Mouse (Mus musculus): ENCODE measurements at regions not wholly inside any gene's neighbourhood (a gene's known extent, or its start where the extent isn't known, plus 50 kb on each side); places are given as distances from the start of the nearest gene placed in this dataset.

DNA sequence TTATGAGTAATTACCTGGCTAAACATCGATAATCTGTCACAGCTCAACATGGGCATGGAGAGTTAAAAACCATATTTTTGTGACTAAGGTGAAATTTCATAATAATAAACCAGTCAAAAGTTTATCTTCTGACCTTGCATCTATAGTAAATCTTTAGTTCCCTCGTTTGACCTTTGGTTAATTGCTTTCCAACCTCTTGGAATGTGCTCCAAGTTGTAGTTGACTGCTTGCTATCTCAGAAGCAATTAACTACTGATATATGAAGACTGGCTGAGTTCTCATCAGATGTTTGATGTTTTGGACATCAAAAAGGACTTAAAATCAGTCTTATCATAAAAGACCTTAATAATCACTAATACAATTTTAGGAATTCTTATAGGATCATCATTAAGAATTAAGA, 895.8 kb upstream of the Tmprss15 start:
- 78% methylated on average over 2 of the region's 2 CpGs for WGBS

DNA sequence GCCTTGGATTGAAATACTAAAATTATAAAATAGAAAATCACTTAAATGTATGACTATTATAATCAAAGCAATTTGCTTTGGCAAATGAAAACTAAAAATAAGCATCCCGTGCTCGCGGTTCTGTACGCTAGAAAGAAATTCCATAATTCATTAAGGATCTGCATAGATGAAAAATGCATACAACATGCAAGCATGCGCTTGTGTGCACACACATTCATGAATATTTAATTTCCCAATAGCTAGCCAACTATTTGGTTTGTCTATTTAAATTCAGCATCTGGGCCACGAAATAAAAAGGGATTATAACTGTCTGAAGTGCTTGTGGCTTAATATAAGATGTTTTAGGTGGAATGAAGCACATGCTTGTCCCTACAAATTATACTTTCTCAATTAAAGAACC, 881.2 kb upstream of the Tmprss15 start:
- Histone ChIP-seq H3K4me2 (no peak overlapping the region), H3K27ac (no peak overlapping the region), H3K9me3 (no peaks in the 10 kb centered on the region), H3K9ac (no peak overlapping the region), H3K27me3 (no peaks in the 10 kb centered on the region), H3K36me3 (no peaks in the 10 kb centered on the region), H3K4me1 (replicated peaks) (no peaks in the 10 kb centered on the region), H3K4me3 (no peak overlapping the region)
- no peak for ATAC-seq (ENCODE audit: low FRiP score)
- 57% methylated on average over 6 of the region's 6 CpGs for WGBS

More for the DNA sequence above, 895.8 kb upstream of the Tmprss15 start:
- ATAC-seq (ENCODE audit: low FRiP score) = no peak
- Histone ChIP-seq H3K9me3 (no peaks in the 10 kb centered on the region), H3K9ac (no peak overlapping the region), H3K4me3 (no peak overlapping the region), H3K27me3 (no peaks in the 10 kb centered on the region), H3K36me3 (no peaks in the 10 kb centered on the region), H3K4me1 (replicated peaks) (no peaks in the 10 kb centered on the region), H3K27ac (no peak overlapping the region), H3K4me2 (no peak overlapping the region)

DNA sequence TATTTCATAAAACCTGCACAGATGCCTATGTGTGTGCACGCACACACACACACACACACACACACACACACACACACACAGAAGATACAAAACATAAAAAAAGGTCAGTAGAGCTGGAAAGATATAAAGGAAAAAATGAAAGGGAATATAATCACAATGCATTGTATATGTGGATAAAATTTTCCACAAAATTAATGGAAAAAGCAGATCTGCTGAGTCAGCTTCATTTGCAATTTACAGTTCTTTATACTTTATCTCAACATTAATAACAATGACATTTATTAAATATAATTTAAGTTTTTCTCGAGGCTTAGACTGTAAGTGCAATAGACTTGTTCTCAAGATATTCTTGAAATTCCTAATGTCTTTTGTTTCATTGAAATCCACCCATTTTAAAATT, 846.1 kb upstream of the Tmprss15 start:
- 74% methylated on average over 2 of the region's 2 CpGs for WGBS

DNA sequence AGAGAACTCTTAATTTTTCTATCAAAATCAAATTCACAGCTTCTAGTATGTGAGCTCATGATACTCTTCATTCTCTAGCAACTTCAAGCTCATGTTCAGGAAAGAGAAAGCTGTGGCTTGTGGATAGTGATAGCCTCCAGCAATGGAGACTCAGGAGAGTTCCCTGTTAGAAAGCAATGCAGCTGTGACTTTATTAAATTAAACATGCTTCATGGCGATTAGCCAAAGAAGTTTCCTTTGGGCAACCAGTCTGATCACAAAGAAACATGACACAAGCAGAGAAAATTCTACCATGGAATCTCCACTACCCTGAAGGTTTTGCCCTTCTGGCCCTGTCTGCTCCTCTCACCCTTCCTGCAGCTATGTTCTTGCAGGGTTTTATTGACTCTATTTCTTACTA, 816.2 kb upstream of the Tmprss15 start:
- no peaks in the 10 kb centered on the region for H3K9me3 ChIP-seq
- no peaks in the 10 kb centered on the region for H3K27me3 ChIP-seq
- ATAC-seq (ENCODE audit: low FRiP score) = no peak
- H3K4me1 ChIP-seq (replicated peaks) = no peaks in the 10 kb centered on the region
- H3K4me2 ChIP-seq = no peak overlapping the region
- 58% methylated on average over 1 of the region's 1 CpGs for WGBS
- H3K36me3 ChIP-seq = no peaks in the 10 kb centered on the region
- H3K4me3 ChIP-seq = no peak overlapping the region
- no peak overlapping the region for H3K27ac ChIP-seq
- no peak overlapping the region for H3K9ac ChIP-seq

More for the DNA sequence above, 846.1 kb upstream of the Tmprss15 start:
- Histone ChIP-seq H3K4me1 (replicated peaks) (no peaks in the 10 kb centered on the region), H3K27me3 (no peaks in the 10 kb centered on the region), H3K4me3 (no peak overlapping the region), H3K9me3 (no peaks in the 10 kb centered on the region), H3K36me3 (no peaks in the 10 kb centered on the region), H3K27ac (no peak overlapping the region), H3K4me2 (no peak overlapping the region), H3K9ac (no peak overlapping the region)
- ATAC-seq (ENCODE audit: low FRiP score) = no peak

DNA sequence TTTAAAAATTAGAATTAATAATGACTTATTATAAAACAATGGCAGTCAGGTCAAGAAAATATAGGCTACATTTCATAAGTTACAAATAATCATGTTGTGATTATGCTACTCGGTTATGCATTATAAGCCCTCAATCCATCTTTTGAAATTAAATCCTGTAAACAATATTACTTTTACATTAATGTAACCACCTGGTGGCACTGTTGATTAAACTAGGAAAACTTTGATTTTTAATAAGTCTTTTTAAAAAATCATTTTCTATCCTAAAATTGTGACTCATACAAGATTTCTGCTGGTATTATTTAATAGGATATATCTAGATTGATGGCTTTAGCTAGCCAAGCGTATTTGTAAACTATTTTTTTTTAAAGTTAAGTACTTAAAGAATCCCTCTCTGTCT, 810.6 kb upstream of the Tmprss15 start:
- Histone ChIP-seq H3K27ac (no peak overlapping the region), H3K9ac (no peak overlapping the region), H3K36me3 (no peaks in the 10 kb centered on the region), H3K4me2 (no peak overlapping the region), H3K27me3 (no peaks in the 10 kb centered on the region), H3K4me3 (no peak overlapping the region), H3K9me3 (no peaks in the 10 kb centered on the region), H3K4me1 (replicated peaks) (no peaks in the 10 kb centered on the region)
- 78% methylated on average over 2 of the region's 2 CpGs for WGBS
- no peak for ATAC-seq (ENCODE audit: low FRiP score)

DNA sequence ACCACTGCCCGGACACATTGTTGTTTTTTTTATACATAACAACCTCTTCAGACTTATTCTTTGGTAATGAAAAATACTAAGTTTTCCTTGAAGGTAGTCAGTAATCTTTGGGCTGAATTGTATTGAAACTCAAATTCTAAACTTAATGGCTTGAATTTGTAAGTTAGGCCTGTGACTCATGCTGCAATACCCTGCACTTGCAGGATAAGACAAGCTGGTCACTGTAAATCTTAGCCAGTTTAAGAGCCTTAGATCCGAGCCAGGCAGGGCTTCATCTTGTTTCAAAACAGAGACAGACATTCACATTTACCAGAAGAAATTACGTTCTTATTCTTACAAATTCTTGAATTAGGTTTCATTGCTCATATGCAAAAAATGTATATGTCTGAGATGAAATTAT, 791.0 kb upstream of the Tmprss15 start:
- H3K9me3 ChIP-seq = no peaks in the 10 kb centered on the region
- 88% methylated on average over 3 of the region's 3 CpGs for WGBS
- H3K4me1 ChIP-seq (replicated peaks) = no peaks in the 10 kb centered on the region
- H3K4me2 ChIP-seq = no peak overlapping the region
- H3K36me3 ChIP-seq = no peaks in the 10 kb centered on the region
- H3K27me3 ChIP-seq = no peaks in the 10 kb centered on the region
- no peak overlapping the region for H3K4me3 ChIP-seq
- H3K9ac ChIP-seq = no peak overlapping the region
- no peak overlapping the region for H3K27ac ChIP-seq
- ATAC-seq (ENCODE audit: low FRiP score) = no peak

DNA sequence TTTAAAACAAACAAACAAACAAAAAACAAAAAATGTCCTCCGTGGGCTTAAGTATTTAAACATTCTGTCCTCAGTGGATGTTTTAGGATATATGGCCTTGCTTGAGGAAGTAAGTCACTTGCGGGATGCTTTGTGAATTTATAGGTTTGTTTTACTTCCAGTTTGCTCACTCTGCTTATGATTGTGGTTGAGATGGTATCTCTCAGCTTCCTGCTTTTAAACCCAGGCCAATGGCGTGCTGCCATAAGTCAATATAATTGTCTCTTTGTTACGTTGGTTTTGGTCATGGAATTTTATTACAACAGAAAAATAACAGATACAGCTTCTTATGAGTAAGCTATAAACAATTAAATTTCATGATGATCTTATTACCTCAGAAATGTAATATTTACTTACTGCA, 787.2 kb upstream of the Tmprss15 start:
- WGBS = 91% methylated on average over 4 of the region's 4 CpGs

DNA sequence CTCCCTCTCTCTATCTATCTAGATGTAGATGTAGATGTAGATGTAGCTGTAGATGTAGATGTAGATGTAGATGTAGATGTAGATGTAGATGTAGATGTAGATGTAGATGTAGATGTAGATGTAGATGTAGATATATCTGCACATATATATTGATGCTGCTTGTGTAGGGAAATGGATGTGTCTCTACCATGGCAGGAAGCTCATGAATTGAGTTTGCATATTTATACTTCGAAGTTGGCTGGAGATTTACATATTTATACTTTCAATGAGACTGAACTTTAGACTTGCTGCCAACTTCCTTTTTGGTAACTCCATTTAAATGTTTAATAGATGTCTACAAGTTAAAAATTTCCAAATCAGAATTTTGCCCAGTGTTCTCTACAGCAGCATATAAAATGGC, 785.9 kb upstream of the Tmprss15 start:
- no peaks in the 10 kb centered on the region for H3K4me1 ChIP-seq (replicated peaks)
- no peaks in the 10 kb centered on the region for H3K9me3 ChIP-seq
- no peak overlapping the region for H3K4me2 ChIP-seq
- no peak overlapping the region for H3K4me3 ChIP-seq
- no peak overlapping the region for H3K9ac ChIP-seq
- ATAC-seq (ENCODE audit: low FRiP score) = no peak
- no peaks in the 10 kb centered on the region for H3K27me3 ChIP-seq
- H3K36me3 ChIP-seq = no peaks in the 10 kb centered on the region
- WGBS = 82% methylated on average over 1 of the region's 1 CpGs
- H3K27ac ChIP-seq = no peak overlapping the region

More for the DNA sequence above, 787.2 kb upstream of the Tmprss15 start:
- no peaks in the 10 kb centered on the region for H3K36me3 ChIP-seq
- H3K9ac ChIP-seq = no peak overlapping the region
- no peak for ATAC-seq (ENCODE audit: low FRiP score)
- H3K27me3 ChIP-seq = no peaks in the 10 kb centered on the region
- no peak overlapping the region for H3K27ac ChIP-seq
- no peaks in the 10 kb centered on the region for H3K9me3 ChIP-seq
- no peak overlapping the region for H3K4me2 ChIP-seq
- H3K4me1 ChIP-seq (replicated peaks) = no peaks in the 10 kb centered on the region
- H3K4me3 ChIP-seq = no peak overlapping the region

DNA sequence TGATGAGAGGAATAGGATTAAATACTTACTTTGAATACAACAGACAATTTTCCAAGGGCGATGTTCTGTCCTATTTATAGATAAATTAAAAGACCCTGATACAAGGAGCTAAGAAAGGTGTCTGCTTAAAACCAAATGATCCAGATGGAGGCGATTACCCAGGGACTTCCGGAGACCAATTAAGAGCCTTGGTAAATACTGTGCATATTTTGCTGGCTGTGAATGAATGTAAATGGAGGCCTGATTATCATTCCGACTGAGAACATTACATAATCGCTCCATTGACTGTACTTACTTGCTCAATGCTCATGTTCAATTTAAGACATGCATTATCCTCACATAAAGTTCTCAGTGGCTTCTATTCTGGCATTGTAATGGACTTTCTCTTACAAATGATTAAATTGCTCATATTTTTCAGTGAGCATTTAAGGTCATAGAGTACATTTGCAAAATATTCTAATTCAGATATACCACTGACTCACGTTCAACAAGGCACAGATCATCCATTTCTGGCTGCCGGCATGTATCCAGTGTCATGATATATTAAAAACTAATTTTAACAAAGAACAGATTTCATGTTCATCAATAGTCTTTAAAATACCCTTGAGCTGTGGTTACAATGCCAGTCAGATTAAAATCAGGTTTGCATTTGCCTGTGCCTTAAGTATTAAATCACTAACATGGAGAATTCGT, 779.8 kb upstream of the Tmprss15 start:
- no peak overlapping the region for H3K9ac ChIP-seq
- no peaks in the 10 kb centered on the region; the same call in 1 of the 2 replicates for H3K9me3 ChIP-seq
- H3K4me1 ChIP-seq (replicated peaks) = no peaks in the 10 kb centered on the region
- no peak overlapping the region for H3K4me3 ChIP-seq
- no peaks in the 10 kb centered on the region for H3K36me3 ChIP-seq
- no peaks in the 10 kb centered on the region for H3K27me3 ChIP-seq
- ATAC-seq (ENCODE audit: low FRiP score) = 0 out of 2 replicates have a peak, but pooled peaks have one; percentile 57
- H3K27ac ChIP-seq = no peak overlapping the region
- H3K4me2 ChIP-seq = no peak overlapping the region
- 69% methylated on average over 8 of the region's 8 CpGs for whole genome bisulfite sequencing

DNA sequence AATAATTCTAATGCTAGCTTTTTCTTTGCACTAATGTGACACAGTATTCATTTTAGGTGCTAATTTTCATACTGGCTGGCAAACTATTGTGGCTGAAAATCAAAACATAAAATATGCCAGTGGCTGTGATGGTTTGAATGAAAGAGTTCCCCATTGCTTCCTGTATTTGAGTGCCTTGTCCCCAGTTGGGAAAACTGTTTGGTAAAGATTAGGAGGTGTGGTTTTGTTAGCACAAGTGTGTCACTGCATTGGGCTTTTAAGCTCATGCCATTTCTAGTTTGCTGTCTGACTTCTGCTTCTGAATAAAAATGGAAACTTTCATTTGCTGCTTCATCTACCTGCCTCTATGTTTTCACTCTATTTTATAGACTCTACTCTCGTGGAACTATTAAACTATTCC, 768.6 kb upstream of the Tmprss15 start:
- H3K9me3 ChIP-seq = no peaks in the 10 kb centered on the region
- no peaks in the 10 kb centered on the region for H3K27me3 ChIP-seq
- no peaks in the 10 kb centered on the region for H3K4me1 ChIP-seq (replicated peaks)
- H3K36me3 ChIP-seq = no peaks in the 10 kb centered on the region
- H3K27ac ChIP-seq = no peak overlapping the region
- no peak overlapping the region for H3K9ac ChIP-seq
- WGBS = 79% methylated on average over 1 of the region's 1 CpGs
- H3K4me3 ChIP-seq = no peak overlapping the region
- no peak overlapping the region for H3K4me2 ChIP-seq
- ATAC-seq (ENCODE audit: low FRiP score) = no peak

DNA sequence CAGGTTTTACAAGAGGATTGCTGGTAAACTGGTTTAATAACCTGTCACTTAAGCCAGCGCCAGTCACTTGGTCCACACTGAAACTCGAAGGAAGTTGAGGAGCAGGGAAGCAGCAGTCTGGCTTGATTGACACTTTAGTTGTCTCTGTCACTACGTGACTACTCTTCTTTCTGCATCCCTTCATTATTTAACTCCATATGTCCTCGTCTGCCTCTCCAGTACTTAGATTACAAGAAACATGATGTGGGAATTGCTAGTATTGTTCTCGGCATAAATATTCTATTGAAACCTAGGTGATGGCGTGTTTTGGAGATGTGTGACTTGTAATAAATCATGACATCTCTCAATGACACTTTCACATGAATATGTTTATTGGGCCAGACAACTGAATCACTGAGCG, 758.3 kb upstream of the Tmprss15 start:
- H3K27me3 ChIP-seq = no peaks in the 10 kb centered on the region
- H3K4me3 ChIP-seq = no peak overlapping the region
- no peak overlapping the region for H3K9ac ChIP-seq
- no peak overlapping the region for H3K27ac ChIP-seq
- no peaks in the 10 kb centered on the region for H3K9me3 ChIP-seq
- no peaks in the 10 kb centered on the region for H3K4me1 ChIP-seq (replicated peaks)
- WGBS = 67% methylated on average over 7 of the region's 7 CpGs
- ATAC-seq (ENCODE audit: low FRiP score) = no peak
- H3K4me2 ChIP-seq = no peak overlapping the region
- H3K36me3 ChIP-seq = no peaks in the 10 kb centered on the region

DNA sequence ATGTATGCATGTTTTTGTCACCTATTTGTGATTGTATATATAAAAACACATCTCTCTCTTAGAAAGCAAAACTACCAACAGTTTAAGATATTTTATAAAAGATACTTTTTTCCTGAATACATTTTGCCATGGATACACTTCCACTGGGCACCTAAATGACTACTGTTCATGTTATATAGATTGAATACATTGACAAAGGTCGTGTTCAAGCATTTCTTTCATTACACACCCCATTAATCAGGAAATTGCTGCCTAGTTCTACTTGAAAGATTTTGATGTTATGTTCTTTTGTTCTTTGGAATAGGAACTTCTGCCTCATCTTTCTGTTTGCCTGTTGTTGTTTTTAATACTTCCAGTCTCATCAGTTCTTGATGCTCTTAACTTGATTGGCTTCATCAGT, 726.0 kb upstream of the Tmprss15 start:
- no peaks in the 10 kb centered on the region for H3K9me3 ChIP-seq
- no peak overlapping the region for H3K27ac ChIP-seq
- no peak overlapping the region for H3K9ac ChIP-seq
- H3K4me1 ChIP-seq (replicated peaks) = no peaks in the 10 kb centered on the region
- WGBS = 41% methylated on average over 1 of the region's 1 CpGs
- no peaks in the 10 kb centered on the region for H3K36me3 ChIP-seq
- H3K27me3 ChIP-seq = no peaks in the 10 kb centered on the region
- no peak for ATAC-seq (ENCODE audit: low FRiP score)
- no peak overlapping the region for H3K4me3 ChIP-seq
- no peak overlapping the region for H3K4me2 ChIP-seq

DNA sequence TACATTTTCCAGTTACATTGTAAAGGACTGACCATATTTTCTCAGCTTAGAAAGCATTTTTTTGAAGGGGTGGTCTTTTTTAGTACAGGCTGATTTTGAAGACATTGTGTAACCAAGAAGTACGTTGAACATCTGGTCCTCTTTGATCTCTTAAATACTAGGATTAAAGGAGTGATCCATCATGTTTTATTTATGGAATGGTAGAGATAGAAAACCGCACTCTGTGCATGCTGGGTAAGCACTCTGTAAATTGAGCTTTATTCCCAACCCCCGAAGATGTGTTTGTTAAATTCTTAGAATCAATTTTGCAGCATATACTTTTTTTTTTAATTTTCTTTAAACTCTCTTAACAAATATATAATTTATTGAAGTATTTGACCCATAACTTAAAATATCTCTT, 687.8 kb upstream of the Tmprss15 start:
- no peaks in the 10 kb centered on the region for H3K36me3 ChIP-seq
- no peak overlapping the region for H3K27ac ChIP-seq
- 73% methylated on average over 3 of the region's 3 CpGs for whole genome bisulfite sequencing
- ATAC-seq (ENCODE audit: low FRiP score) = no peak
- H3K4me1 ChIP-seq (replicated peaks) = no peaks in the 10 kb centered on the region
- no peak overlapping the region for H3K4me2 ChIP-seq
- H3K9me3 ChIP-seq = no peaks in the 10 kb centered on the region
- H3K9ac ChIP-seq = no peak overlapping the region
- no peaks in the 10 kb centered on the region for H3K27me3 ChIP-seq
- H3K4me3 ChIP-seq = no peak overlapping the region
